Mouse (Mus musculus) cerebellum, postnatal 14 days (tissue): ENCODE results near the gene Ino80d.

Experiments used
- DNase-seq, 2 experiments: peaks; one replicate each; pipeline ENCODE4 v3.0.0; 2021; ENCODE audit warnings: mixed read lengths in 2 of 2

The Ino80d gene

GRCm38 (mm10) chr1:62908508-62908907 is 206.0 kb downstream of the Ino80d start:
- DNase-seq = peak; percentile 65 to 78
